Mouse (Mus musculus) heart, embryonic 16.5 days (tissue): ENCODE results near the gene Phf21a. TPM values are rescaled to one million over a fixed set of nuclear protein-coding genes. Genes with fewer than 3 reads are reported as not detected.
A peak's percentile ranks its signal among the peaks of the same experiment; 100 is the strongest.

Experiments used
- ATAC-seq: fragments of 200-750 bp; cut with Nextera tagmentation; replicated peaks from 2 replicates; pipeline ENCODE4 v1.8.0; 2017; ENCODE audit warnings: moderate number of reproducible peaks; ENCODE audit not compliant: insufficient read depth, low FRiP score; ENCODE audit errors: extremely low read depth
- H3K27ac ChIP-seq: fragments of 300-500 bp; sonication (generic); 2 replicates; pipeline ENCODE4 v1.5.1; 2014; ENCODE audit warnings: mild to moderate bottlenecking, low read length, control low read depth, moderate library complexity
- H3K27me3 ChIP-seq: fragments of 300-500 bp; sonication (generic); 2 replicates; pipeline ENCODE4 v1.6.1; 2014; ENCODE audit warnings: low read length, mixed read lengths; ENCODE audit not compliant: control insufficient read depth, insufficient read depth
- H3K36me3 ChIP-seq: fragments of 300-500 bp; sonication (generic); 2 replicates; pipeline ENCODE4 v1.6.1; 2014; ENCODE audit not compliant: control insufficient read depth, insufficient read depth
- H3K4me1 ChIP-seq: fragments of 300-500 bp; sonication (generic); 2 replicates; pipeline ENCODE4 v1.6.1; 2014; ENCODE audit warnings: low read length, mixed read lengths; ENCODE audit not compliant: control insufficient read depth, insufficient read depth
- H3K4me2 ChIP-seq: fragments of 300-500 bp; sonication (generic); 2 replicates; pipeline ENCODE4 v1.6.1; 2014; ENCODE audit warnings: low read depth, mild to moderate bottlenecking, control low read depth, low read length
- H3K4me3 ChIP-seq: fragments of 300-500 bp; sonication (generic); 2 replicates; pipeline ENCODE4 v1.5.1; 2014; ENCODE audit warnings: mild to moderate bottlenecking, control low read depth, low read length
- H3K9ac ChIP-seq: fragments of 300-500 bp; sonication (generic); 2 replicates; pipeline ENCODE4 v1.6.1; 2014; ENCODE audit warnings: low read length, control low read depth
- H3K9me3 ChIP-seq: fragments of 300-500 bp; sonication (generic); replicated peaks from 2 replicates; pipeline ENCODE4 v1.6.1; 2016; ENCODE audit warnings: low read length; ENCODE audit not compliant: control insufficient read depth
- WGBS: fragments of 180-500 bp; shearing (Covaris S2); extraction: QIAGEN DNeasy Blood & Tissue Kit; methylation state at CpG from one replicate; pipeline ENCODE4 v1.1.7; 2014; 5-methylcytosine and 5-hydroxymethylcytosine counted together
- polyA plus RNA-seq: library from polyadenylated mRNA; unstranded; fragments of >200 nt; fragmentation: Nextera tagmentation; extraction: Ambion mirVana; gene quantifications from 2 replicates; pipeline ENCODE4 v1.2.1, GENCODE M21; 2015

The Phf21a gene
- polyA plus RNA-seq, 1 experiment from 2014 or later = 17.1 TPM

DNA sequence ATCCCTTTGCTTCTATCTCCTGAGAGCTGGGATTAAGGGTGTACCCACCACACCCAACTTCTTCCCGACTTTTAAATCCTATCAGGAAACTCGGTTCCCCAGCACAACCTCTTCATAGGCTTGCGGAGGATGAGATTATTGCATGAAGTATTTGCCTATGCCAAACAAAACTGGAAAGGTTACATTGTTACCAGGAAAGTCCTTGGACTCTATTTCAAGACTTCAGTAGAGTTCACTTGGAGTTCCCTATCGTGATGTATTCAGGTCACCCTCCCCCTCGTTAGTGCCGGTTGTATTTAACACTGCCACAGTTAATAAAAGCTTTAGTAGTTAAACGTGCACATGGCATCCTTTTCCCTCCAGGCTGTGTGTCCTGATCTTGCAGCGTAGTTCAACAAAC, 1.2 kb downstream of the Phf21a start:
- ATAC-seq = no peak

DNA sequence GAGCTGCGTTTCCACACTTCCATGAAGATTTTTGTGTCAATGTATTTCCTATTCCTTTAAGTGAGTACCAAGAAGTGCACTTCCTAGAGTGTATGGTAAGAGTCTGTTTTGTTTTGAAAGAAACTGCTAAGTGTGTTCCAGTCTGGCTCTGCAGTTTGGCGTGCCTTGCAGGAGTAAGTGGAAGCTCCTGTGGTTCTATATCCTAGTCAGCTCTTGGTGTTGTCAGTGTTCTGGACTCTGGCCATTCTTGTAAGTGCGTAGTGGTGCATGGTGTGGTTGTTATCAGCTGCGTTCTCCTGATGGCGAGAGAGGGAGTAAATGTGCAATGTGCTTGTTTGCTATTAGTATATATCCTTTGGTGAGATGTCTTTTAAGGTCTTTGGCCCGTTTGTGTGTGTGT, 7.9 kb downstream of the Phf21a start:
- no peak for ATAC-seq
- H3K27ac ChIP-seq = no peak overlapping the region
- no peaks in the 10 kb centered on the region; the same call in 1 of the 2 replicates for H3K9me3 ChIP-seq
- H3K27me3 ChIP-seq = no peaks in the 10 kb centered on the region
- 39% methylated on average over 6 of the region's 6 CpGs for WGBS
- no peak overlapping the region for H3K4me3 ChIP-seq
- H3K9ac ChIP-seq = no peak overlapping the region
- H3K4me1 ChIP-seq = no peaks in the 10 kb centered on the region
- H3K36me3 ChIP-seq = no peaks in the 10 kb centered on the region
- no peak overlapping the region for H3K4me2 ChIP-seq

More for the DNA sequence above, 1.2 kb downstream of the Phf21a start:
- no peak overlapping the region for H3K9ac ChIP-seq
- H3K36me3 ChIP-seq = no peaks in the 10 kb centered on the region
- H3K4me2 ChIP-seq = no peak overlapping the region
- no peaks in the 10 kb centered on the region for H3K27me3 ChIP-seq
- H3K27ac ChIP-seq = no peak overlapping the region
- no peak overlapping the region for H3K4me3 ChIP-seq
- H3K9me3 ChIP-seq = no peaks in the 10 kb centered on the region
- no peaks in the 10 kb centered on the region for H3K4me1 ChIP-seq
- WGBS = 63% methylated on average over 8 of the region's 8 CpGs

DNA sequence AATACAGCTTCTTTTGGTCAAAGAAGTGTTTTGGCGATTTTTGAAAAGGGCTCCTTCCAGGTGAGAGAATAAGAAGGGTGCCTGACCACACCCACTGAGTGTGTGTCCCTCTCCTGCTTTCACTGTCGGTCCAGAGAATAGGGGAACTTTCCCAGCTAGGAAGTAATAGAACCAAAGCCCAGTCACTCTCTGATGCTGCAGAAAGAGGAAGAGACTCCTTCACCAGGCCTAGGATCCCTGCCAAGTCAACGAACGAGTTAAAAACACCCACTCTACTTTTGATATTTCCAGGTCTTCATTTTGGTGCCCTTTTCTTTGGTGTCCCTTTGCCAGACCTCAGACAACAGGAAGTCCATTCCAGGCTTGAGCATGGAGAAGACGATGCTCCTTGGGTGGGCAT, 31.6 kb downstream of the Phf21a start:
- Histone ChIP-seq H3K9ac (no peak overlapping the region), H3K36me3 (no peaks in the 10 kb centered on the region), H3K27ac (no peak overlapping the region), H3K4me3 (no peak overlapping the region), H3K9me3 (peaks cover 5% of the 10 kb centered on the region; the same call in 1 of the 2 replicates), H3K27me3 (no peaks in the 10 kb centered on the region; the same call in 1 of the 2 replicates), H3K4me2 (no peak overlapping the region), H3K4me1 (no peaks in the 10 kb centered on the region)
- no peak for ATAC-seq
- WGBS = 65% methylated on average over 5 of the region's 5 CpGs

DNA sequence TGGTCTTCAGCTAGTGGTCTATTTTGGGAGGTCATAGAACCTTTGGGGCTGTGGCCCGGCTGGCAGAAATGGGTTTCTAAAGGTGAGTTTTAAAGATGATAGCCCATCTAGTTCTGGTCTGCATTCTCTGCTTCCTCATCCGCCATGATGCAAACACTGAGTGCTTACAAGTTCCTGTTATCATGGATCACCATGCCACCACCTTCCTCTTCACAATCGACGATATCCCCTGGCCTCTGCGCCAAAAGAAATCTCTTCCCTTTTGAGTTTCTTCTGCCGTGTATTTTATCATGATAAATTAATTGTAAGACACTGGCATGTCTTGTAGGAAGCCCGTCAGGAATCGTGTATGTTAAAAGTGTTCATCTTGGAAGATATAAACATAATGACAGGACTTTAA, 32.4 kb downstream of the Phf21a start:
- no peaks in the 10 kb centered on the region; the same call in 1 of the 2 replicates for H3K27me3 ChIP-seq
- H3K9ac ChIP-seq = no peak overlapping the region
- H3K27ac ChIP-seq = no peak overlapping the region
- ATAC-seq = no peak
- no peaks in the 10 kb centered on the region for H3K4me1 ChIP-seq
- no peak overlapping the region for H3K4me3 ChIP-seq
- 77% methylated on average over 8 of the region's 8 CpGs for WGBS
- no peaks in the 10 kb centered on the region for H3K36me3 ChIP-seq
- no peak overlapping the region for H3K4me2 ChIP-seq
- H3K9me3 ChIP-seq = 0 out of 2 replicates have a peak, but pooled peaks cover 2% of the 10 kb centered on the region

DNA sequence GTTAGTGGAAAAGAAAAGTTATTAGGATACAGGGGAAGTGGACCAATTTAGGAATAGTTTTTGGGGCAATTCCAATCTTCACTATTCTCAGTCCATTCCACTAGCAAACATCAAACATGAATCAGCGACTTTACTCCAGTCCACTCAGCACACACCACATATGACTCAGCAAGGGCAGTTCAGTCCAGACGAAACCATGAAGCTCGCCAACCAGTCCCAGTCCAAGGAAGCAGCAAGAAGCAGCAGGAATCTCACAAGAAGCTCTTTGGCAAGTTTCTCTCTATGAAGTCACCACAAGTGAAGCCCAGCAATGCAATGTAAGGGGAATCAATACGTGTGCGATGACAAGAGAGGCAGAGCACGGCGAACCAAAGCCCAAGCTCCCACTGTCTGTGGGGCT, 37.2 kb downstream of the Phf21a start:
- H3K27me3 ChIP-seq = no peaks in the 10 kb centered on the region
- no peaks in the 10 kb centered on the region for H3K9me3 ChIP-seq
- 88% methylated on average over 7 of the region's 7 CpGs for WGBS
- no peak overlapping the region for H3K4me2 ChIP-seq
- no peak overlapping the region for H3K4me3 ChIP-seq
- no peaks in the 10 kb centered on the region for H3K36me3 ChIP-seq
- no peak overlapping the region for H3K9ac ChIP-seq
- no peak overlapping the region for H3K27ac ChIP-seq
- ATAC-seq = no peak
- H3K4me1 ChIP-seq = no peaks in the 10 kb centered on the region

DNA sequence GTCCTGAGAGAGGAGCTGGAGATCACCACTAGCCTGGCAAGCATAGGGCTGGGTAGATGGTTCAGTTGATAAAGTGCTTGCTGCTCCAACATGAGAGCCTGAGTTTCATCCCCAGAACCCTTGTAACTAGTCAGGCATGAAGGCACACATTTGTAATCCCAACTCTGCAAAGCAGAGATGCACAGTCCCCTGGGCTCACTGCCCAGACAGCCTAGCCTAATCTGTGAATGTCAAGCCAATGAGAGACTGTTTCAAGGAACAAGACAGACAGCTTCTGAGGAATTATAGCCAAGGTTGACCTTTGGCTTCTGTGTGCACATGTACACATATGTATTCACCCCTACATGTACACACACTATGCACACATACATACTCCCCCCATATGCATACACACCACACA, 45.8 kb downstream of the Phf21a start:
- H3K27ac ChIP-seq = no peak overlapping the region
- no peak for ATAC-seq
- H3K4me1 ChIP-seq = peaks cover 6% of the 10 kb centered on the region
- H3K4me3 ChIP-seq = no peak overlapping the region
- no peak overlapping the region for H3K4me2 ChIP-seq
- no peak overlapping the region for H3K9ac ChIP-seq
- H3K27me3 ChIP-seq = no peaks in the 10 kb centered on the region
- no peaks in the 10 kb centered on the region for H3K9me3 ChIP-seq
- no peaks in the 10 kb centered on the region for H3K36me3 ChIP-seq

DNA sequence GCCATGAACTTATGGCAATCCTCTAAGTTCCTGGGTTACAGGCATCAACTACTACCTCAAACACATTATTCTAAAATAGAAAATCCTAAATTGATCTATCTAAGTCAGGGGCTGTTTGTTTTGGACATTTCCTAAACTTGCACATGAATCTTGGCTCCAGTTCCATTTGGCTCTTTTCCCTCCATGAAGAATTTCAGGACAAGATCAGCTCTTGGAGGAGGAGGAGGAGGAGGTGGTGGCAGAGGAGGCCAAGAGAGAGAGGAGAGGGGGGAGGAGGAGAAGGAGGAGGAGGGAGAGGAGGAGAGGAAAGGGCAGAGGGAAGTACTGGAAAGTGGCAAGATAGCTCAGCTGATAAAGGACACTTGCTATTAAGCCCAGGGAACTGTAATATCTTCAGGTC, 46.4 kb downstream of the Phf21a start:
- Histone ChIP-seq H3K36me3 (no peaks in the 10 kb centered on the region), H3K9me3 (no peaks in the 10 kb centered on the region), H3K4me1 (peaks cover 6% of the 10 kb centered on the region), H3K27me3 (no peaks in the 10 kb centered on the region), H3K9ac (no peak overlapping the region), H3K4me2 (no peak overlapping the region), H3K4me3 (no peak overlapping the region), H3K27ac (no peak overlapping the region)
- ATAC-seq = no peak

DNA sequence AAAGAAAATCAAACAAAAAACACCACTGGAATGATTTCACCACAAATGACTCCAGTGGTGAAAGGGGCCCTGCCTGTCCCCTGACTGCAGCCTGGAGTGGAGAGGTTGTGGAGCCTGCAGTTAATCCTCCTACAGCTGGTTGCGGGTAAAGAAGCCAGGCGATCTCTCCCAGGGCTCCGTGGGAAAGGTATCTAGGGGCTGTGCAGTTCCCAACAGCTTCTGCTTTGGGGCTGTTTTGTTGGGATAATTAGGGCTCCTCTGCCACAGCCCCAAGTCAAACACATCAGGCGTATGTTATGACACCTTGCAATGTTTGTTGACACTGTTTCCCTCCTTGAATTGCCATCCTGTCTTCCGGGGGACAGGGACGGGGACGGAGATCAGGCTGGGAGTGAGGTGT, 47.5 kb downstream of the Phf21a start:
- WGBS = 20% methylated on average over 7 of the region's 7 CpGs
- H3K4me3 ChIP-seq = peak overlapping the region; percentile 35
- H3K9ac ChIP-seq = 0 out of 2 replicates have a peak overlapping the region, but pooled peaks have one; percentile 35
- peaks cover 6% of the 10 kb centered on the region for H3K4me1 ChIP-seq
- no peaks in the 10 kb centered on the region for H3K9me3 ChIP-seq
- no peaks in the 10 kb centered on the region for H3K36me3 ChIP-seq
- no peaks in the 10 kb centered on the region for H3K27me3 ChIP-seq
- no peak for ATAC-seq
- H3K27ac ChIP-seq = no peak overlapping the region
- peak overlapping the region; percentile 62 for H3K4me2 ChIP-seq

DNA sequence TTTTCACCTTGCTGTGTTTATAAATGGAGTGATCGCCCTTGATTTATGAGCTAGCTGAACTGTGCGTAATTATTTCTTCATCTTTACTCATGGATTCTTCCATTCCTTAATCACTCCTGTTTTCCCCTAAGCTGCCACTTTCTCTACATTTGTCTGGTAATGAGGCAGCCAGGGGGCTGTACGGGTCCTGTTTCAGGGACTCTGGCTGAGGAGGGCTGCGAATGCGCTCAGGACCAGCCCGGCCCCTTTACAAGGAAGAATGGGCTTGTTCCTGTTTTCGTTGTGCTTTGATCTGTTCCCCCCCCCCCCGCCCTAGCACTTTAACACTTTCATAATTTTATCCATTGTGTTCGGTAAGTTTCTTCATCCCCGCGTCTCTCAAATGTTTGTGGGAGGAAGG, 48.2 kb downstream of the Phf21a start:
- Histone ChIP-seq H3K9ac (peak overlapping the region; percentile 35; the same call in 1 of the 2 replicates), H3K27ac (no peak overlapping the region), H3K27me3 (no peaks in the 10 kb centered on the region), H3K9me3 (no peaks in the 10 kb centered on the region), H3K4me1 (peaks cover 6% of the 10 kb centered on the region), H3K4me3 (peak overlapping the region; percentile 35), H3K36me3 (no peaks in the 10 kb centered on the region), H3K4me2 (peak overlapping the region; percentile 62)
- ATAC-seq = no peak
- WGBS = 14% methylated on average over 11 of the region's 11 CpGs

DNA sequence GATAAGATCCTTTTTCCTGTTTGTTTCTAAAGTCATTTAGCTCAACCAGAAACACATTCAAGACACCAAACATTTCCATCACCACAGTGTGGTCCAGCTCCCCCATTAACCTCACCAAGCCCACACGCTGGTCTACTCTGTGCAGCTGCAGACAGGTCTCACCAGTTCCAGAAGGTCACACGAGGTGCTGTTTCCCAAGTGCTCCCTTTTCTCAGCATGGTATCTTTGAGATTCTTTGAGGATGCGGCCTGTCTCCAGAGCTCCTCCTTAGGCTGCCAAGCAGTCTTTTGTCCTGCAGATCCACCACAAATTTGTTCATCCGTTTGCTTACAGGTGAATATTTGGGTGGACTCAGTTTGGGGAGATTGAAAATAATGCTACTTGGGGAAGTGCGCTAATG, 51.0 kb downstream of the Phf21a start:
- Histone ChIP-seq H3K9me3 (no peaks in the 10 kb centered on the region), H3K4me1 (peaks cover 6% of the 10 kb centered on the region), H3K36me3 (no peaks in the 10 kb centered on the region), H3K4me2 (no peak overlapping the region), H3K27ac (no peak overlapping the region), H3K4me3 (no peak overlapping the region), H3K9ac (no peak overlapping the region), H3K27me3 (no peaks in the 10 kb centered on the region)
- no peak for ATAC-seq
- 42% methylated on average over 5 of the region's 5 CpGs for WGBS
